Mouse (Mus musculus) gastrocnemius, adult 8-10 months (tissue): ENCODE data around the gene Apmap. TPM values are rescaled to one million over a fixed set of nuclear protein-coding genes. Genes with fewer than 3 reads are reported as not detected.

Experiments used
- total RNA-seq, 4 experiments: library from RNA; stranded (reverse); gene quantifications; 2 replicates each; pipeline ENCODE4 v1.2.4; 2022

Gene Apmap
- total RNA-seq, 4 experiments from 2014 or later = 17.2 to 19.3 (median 18.1) TPM

Other genes starting within 250 kb of the Apmap start
- 1 to 10 TPM in 2 of 4 experiments, under 1 TPM in 2; 0.54 to 1.8 (median 1.1) TPM for gene 3300002I08Rik, start 245.8 kb downstream of the Apmap start, total RNA-seq
- gene Zfp442, start 157.1 kb downstream of the Apmap start, total RNA-seq = 1 to 10 TPM; 1.8 to 2.2 (median 2.2) TPM
- gene Zfp345, start 123.5 kb downstream of the Apmap start, total RNA-seq = not detected
- under 1 TPM in 1 of 4 experiments, not detected in 3; 0.40 TPM for gene Cst7, start 38.2 kb downstream of the Apmap start, total RNA-seq
- 10 to 100 TPM; 16.1 to 25.1 (median 18.9) TPM for gene Acss1, start 59.9 kb upstream of the Apmap start, total RNA-seq
- gene Vsx1, start 80.8 kb upstream of the Apmap start, total RNA-seq = not detected
- gene Entpd6, start 140.5 kb upstream of the Apmap start, total RNA-seq = 1 to 10 TPM; 8.7 to 9.9 (median 9.0) TPM
- gene Pygb, start 178.2 kb upstream of the Apmap start, total RNA-seq = 1 to 10 TPM; 3.1 to 5.0 (median 3.9) TPM